Mouse (Mus musculus): ENCODE results near the gene Fam19a1. TPM values are rescaled to one million over a fixed set of nuclear protein-coding genes. Genes with fewer than 3 reads are reported as not detected.
A peak's percentile ranks its signal among the peaks of the same experiment; 100 is the strongest.

Gene Fam19a1
- polyA plus RNA-seq, 1 experiment from 2014 or later: 1.6 TPM

DNA sequence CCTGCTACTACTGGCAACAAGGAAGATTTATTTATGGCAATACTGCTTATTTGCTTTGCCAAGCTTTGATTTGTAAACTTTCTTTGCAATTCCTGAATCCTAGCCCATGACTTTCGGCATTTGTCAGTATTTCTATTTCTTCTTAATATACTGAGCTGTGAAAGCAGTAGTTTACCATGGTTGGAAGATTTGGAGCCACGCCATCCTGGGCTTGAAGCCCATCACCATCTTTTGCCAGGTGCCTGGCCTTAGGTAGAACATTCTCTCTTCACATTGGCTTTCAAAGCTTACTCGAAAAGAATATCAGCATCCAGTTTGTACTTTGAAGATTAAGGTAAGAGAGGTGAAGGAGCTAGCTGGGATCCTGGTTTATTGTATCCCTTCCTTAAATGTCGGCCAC lies 334.5 kb downstream of the Fam19a1 start:
- no peaks in the 10 kb centered on the region for H3K27me3 ChIP-seq
- WGBS: 77% methylated on average over 4 of the region's 4 CpGs
- no peak for ATAC-seq (ENCODE audit: borderline replicate concordance, extremely low read depth, low FRiP score, low TSS enrichment)
- no peaks in the 10 kb centered on the region for H3K4me1 ChIP-seq
- H3K36me3 ChIP-seq: no peaks in the 10 kb centered on the region
- H3K9me3 ChIP-seq: no peaks in the 10 kb centered on the region
- no peak overlapping the region for H3K4me3 ChIP-seq
- no peak overlapping the region for H3K4me2 ChIP-seq
- no peak overlapping the region for H3K9ac ChIP-seq
- no peak overlapping the region for H3K27ac ChIP-seq

- H3K9me3 ChIP-seq: no peaks in the 10 kb centered on the region
- H3K4me1 ChIP-seq: no peaks in the 10 kb centered on the region
- no peak for ATAC-seq (ENCODE audit: borderline replicate concordance, extremely low read depth, low FRiP score, low TSS enrichment)
- WGBS: 51% methylated on average over 1 of the region's 1 CpGs
- no peak overlapping the region for H3K9ac ChIP-seq
- H3K27ac ChIP-seq: no peak overlapping the region
- no peaks in the 10 kb centered on the region for H3K36me3 ChIP-seq
- H3K4me3 ChIP-seq: no peak overlapping the region
- H3K4me2 ChIP-seq: no peak overlapping the region
- H3K27me3 ChIP-seq: no peaks in the 10 kb centered on the region
Measured at GRCm38 (mm10) chr6:96456266-96456665, 343.3 kb downstream of the Fam19a1 start.

DNA sequence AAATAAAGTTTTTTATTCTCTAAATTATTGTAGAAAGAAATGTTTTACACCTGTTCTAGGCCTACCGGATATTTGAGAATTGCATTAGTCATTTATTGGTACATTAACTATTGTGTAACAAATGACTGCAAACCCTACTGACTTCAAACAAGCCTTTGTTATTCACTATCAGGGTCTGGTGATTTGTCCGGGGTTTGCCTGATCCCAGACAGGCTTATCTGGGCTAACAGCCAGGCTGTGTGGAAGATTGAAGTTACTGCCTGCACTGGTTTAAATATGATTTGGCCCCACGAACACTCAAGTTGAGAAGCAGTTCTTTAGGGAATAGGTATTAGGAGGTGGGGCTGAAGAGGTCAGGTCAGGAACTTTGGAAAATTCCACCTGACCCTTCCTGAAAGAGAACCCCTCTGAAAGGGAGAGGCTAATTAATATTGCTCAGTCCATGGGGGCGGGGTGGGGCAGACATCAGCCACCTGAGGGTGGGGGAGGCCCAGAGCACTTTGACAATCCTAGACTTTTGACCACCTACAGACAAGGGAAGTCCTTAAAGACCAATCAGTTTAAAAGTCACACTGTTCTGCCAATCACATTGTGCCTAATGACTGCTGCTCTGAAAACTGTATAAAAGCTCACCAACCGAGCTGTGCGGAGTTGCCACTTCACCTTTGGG lies 344.8 kb downstream of the Fam19a1 start:
- H3K4me2 ChIP-seq: no peak overlapping the region
- no peak overlapping the region for H3K9ac ChIP-seq
- H3K4me3 ChIP-seq: no peak overlapping the region
- no peak overlapping the region for H3K27ac ChIP-seq
- H3K36me3 ChIP-seq: no peaks in the 10 kb centered on the region
- no peaks in the 10 kb centered on the region for H3K9me3 ChIP-seq
- H3K27me3 ChIP-seq: no peaks in the 10 kb centered on the region
- WGBS: 38% methylated on average over 6 of the region's 6 CpGs
- H3K4me1 ChIP-seq: no peaks in the 10 kb centered on the region
- ATAC-seq (ENCODE audit: borderline replicate concordance, extremely low read depth, low FRiP score, low TSS enrichment): no peak

DNA sequence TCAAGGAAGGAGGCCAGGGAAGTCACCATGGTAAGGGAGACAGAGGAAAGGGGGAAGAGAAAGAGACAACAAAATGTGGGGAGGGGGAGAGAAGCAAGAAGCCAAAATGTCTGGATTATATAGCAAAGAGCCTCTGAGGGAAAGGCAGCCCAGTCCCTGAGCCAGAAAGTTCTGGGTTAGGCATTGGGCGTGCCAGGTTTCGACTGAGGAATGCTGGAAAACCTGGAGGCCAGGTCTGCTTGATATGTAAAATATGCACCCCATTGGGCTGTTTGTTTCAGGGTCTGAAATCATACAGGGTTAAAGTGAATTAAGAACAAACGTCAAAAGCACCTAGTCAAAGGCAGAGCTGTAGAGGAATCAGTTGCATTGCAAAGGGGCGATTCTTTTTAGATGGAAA lies 346.1 kb downstream of the Fam19a1 start:
- H3K9ac ChIP-seq: no peak overlapping the region
- no peaks in the 10 kb centered on the region for H3K4me1 ChIP-seq
- H3K4me3 ChIP-seq: no peak overlapping the region
- no peak overlapping the region for H3K27ac ChIP-seq
- H3K9me3 ChIP-seq: no peaks in the 10 kb centered on the region
- H3K36me3 ChIP-seq: no peaks in the 10 kb centered on the region
- 59% methylated on average over 4 of the region's 4 CpGs for WGBS
- no peak overlapping the region for H3K4me2 ChIP-seq
- no peaks in the 10 kb centered on the region for H3K27me3 ChIP-seq
- no peak for ATAC-seq (ENCODE audit: borderline replicate concordance, extremely low read depth, low FRiP score, low TSS enrichment)

- Histone ChIP-seq H3K4me1 (no peaks in the 10 kb centered on the region), H3K27me3 (no peaks in the 10 kb centered on the region), H3K4me3 (no peak overlapping the region), H3K4me2 (no peak overlapping the region), H3K36me3 (no peaks in the 10 kb centered on the region), H3K27ac (no peak overlapping the region), H3K9me3 (no peaks in the 10 kb centered on the region), H3K9ac (no peak overlapping the region)
- ATAC-seq (ENCODE audit: borderline replicate concordance, extremely low read depth, low FRiP score, low TSS enrichment): no peak
- WGBS: 55% methylated on average over 5 of the region's 5 CpGs
Measured at GRCm38 (mm10) chr6:96499464-96499863, 386.5 kb downstream of the Fam19a1 start.

DNA sequence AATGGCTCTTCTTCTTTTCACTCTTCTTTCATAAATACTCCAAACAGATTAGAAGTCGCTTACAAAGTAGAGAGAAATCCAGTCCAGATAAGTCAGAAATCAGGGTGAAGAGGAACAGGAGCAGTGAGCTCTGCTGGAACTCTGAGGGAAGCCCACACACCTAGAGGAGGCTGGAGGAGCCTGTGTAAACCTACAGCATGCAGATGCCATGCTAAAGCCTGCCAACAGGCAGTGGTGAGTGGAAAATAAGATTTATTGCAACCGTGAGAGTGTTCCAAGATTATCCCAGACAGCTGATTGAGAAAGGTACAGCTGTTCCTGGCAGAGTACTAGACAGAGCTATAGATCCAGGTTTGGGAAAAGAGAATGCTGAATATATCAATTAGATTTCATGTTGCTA lies 428.6 kb downstream of the Fam19a1 start:
- WGBS: 69% methylated on average over 2 of the region's 2 CpGs
- ATAC-seq (ENCODE audit: borderline replicate concordance, extremely low read depth, low FRiP score, low TSS enrichment): no peak

DNA sequence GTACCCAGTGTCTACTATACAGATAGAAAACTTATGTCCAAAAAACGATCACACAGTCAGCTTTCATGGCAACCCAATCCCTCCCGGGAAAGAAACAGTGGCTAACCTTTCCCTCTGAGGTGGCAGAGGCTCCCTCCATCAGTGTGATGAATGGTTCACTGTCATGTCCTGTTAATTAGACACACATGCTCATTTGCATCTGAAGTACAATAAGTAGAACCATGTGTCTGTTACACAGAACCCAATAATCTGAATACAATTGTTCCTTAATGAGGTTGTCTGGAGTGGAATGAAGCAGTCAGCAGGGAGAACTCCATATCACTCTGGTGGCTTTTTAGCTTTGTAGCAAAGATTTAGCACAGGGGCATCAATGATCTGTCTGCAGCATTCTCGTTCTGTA lies 431.9 kb downstream of the Fam19a1 start:
- Histone ChIP-seq H3K9me3 (no peaks in the 10 kb centered on the region), H3K4me2 (no peak overlapping the region), H3K27me3 (no peaks in the 10 kb centered on the region), H3K4me3 (no peak overlapping the region), H3K4me1 (no peaks in the 10 kb centered on the region), H3K9ac (no peak overlapping the region), H3K27ac (no peak overlapping the region), H3K36me3 (no peaks in the 10 kb centered on the region)
- no peak for ATAC-seq (ENCODE audit: borderline replicate concordance, extremely low read depth, low FRiP score, low TSS enrichment)
- 48% methylated on average over 3 of the region's 3 CpGs for WGBS

More for the DNA sequence above, 428.6 kb downstream of the Fam19a1 start:
- no peak overlapping the region for H3K9ac ChIP-seq
- H3K36me3 ChIP-seq: no peaks in the 10 kb centered on the region
- no peaks in the 10 kb centered on the region for H3K27me3 ChIP-seq
- H3K27ac ChIP-seq: no peak overlapping the region
- no peaks in the 10 kb centered on the region for H3K9me3 ChIP-seq
- no peak overlapping the region for H3K4me3 ChIP-seq
- H3K4me2 ChIP-seq: no peak overlapping the region
- H3K4me1 ChIP-seq: no peaks in the 10 kb centered on the region

GRCm38 (mm10) chr6:96550431-96550830 lies 437.5 kb downstream of the Fam19a1 start:
- H3K4me1 ChIP-seq: no peaks in the 10 kb centered on the region
- H3K27me3 ChIP-seq: no peaks in the 10 kb centered on the region
- no peak overlapping the region for H3K27ac ChIP-seq
- ATAC-seq (ENCODE audit: borderline replicate concordance, extremely low read depth, low FRiP score, low TSS enrichment): no peak
- no peak overlapping the region for H3K4me2 ChIP-seq
- no peak overlapping the region for H3K4me3 ChIP-seq
- H3K36me3 ChIP-seq: no peaks in the 10 kb centered on the region
- WGBS: 88% methylated on average over 4 of the region's 4 CpGs
- no peaks in the 10 kb centered on the region for H3K9me3 ChIP-seq
- no peak overlapping the region for H3K9ac ChIP-seq

- H3K9ac ChIP-seq: no peak overlapping the region
- H3K9me3 ChIP-seq: no peaks in the 10 kb centered on the region
- H3K4me1 ChIP-seq: no peaks in the 10 kb centered on the region
- no peak overlapping the region for H3K4me2 ChIP-seq
- no peak for ATAC-seq (ENCODE audit: borderline replicate concordance, extremely low read depth, low FRiP score, low TSS enrichment)
- WGBS: 67% methylated on average over 5 of the region's 5 CpGs
- no peaks in the 10 kb centered on the region for H3K27me3 ChIP-seq
- no peak overlapping the region for H3K4me3 ChIP-seq
- H3K27ac ChIP-seq: no peak overlapping the region
- no peaks in the 10 kb centered on the region for H3K36me3 ChIP-seq
Measured at GRCm38 (mm10) chr6:96578649-96579048, 465.7 kb downstream of the Fam19a1 start.

DNA sequence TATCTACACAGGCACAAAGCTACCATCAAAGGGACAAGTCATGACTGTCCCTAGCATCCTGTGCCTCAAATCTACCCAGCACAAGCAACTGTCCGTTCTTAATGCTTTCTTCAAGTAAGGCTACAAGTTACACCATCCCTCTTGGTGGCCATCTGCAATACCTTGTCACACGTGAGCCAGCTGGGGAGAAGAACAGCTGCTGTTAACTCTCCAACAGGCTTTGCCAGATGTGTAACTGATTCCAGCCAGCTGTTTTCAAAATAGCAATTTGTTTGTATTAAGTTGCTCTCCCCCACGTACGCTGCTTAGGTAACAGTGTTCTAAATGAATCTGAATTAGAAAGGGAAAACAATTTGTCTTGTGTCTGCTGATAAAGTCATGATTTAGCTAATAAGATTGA lies 467.8 kb downstream of the Fam19a1 start:
- WGBS: 43% methylated on average over 4 of the region's 4 CpGs
- H3K4me3 ChIP-seq: no peak overlapping the region
- H3K9ac ChIP-seq: no peak overlapping the region
- H3K36me3 ChIP-seq: no peaks in the 10 kb centered on the region
- H3K9me3 ChIP-seq: no peaks in the 10 kb centered on the region
- H3K27me3 ChIP-seq: no peaks in the 10 kb centered on the region
- no peak overlapping the region for H3K27ac ChIP-seq
- H3K4me2 ChIP-seq: no peak overlapping the region
- no peak for ATAC-seq (ENCODE audit: borderline replicate concordance, extremely low read depth, low FRiP score, low TSS enrichment)
- no peaks in the 10 kb centered on the region for H3K4me1 ChIP-seq

DNA sequence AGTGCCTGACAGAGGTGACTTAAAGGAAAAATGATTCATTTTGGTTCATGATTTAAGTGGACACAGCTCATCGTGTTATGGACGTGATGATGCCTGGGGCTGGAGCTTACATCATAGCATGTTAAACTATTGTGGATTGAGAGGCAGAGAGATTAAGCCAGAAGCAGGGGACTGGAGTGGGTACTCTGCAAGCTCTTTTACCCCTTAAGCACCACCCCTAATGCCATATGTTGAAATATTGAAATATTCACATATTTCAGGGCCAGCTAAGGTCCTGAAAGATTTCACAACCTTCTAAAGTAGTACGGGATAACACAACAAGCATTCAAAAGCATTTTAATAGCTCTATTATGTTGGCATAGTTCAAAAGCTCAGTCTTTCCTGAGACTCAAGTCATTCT lies 468.2 kb downstream of the Fam19a1 start:
- Histone ChIP-seq H3K4me2 (no peak overlapping the region), H3K36me3 (no peaks in the 10 kb centered on the region), H3K27me3 (no peaks in the 10 kb centered on the region), H3K9ac (no peak overlapping the region), H3K4me1 (no peaks in the 10 kb centered on the region), H3K4me3 (no peak overlapping the region), H3K27ac (no peak overlapping the region), H3K9me3 (no peaks in the 10 kb centered on the region)
- WGBS: 38% methylated on average over 3 of the region's 3 CpGs
- ATAC-seq (ENCODE audit: borderline replicate concordance, extremely low read depth, low FRiP score, low TSS enrichment): no peak; the same call in 1 of the 2 replicates

- Histone ChIP-seq H3K4me1 (no peaks in the 10 kb centered on the region), H3K9ac (no peak overlapping the region), H3K9me3 (no peaks in the 10 kb centered on the region), H3K4me2 (no peak overlapping the region), H3K36me3 (no peaks in the 10 kb centered on the region), H3K4me3 (no peak overlapping the region), H3K27me3 (no peaks in the 10 kb centered on the region), H3K27ac (no peak overlapping the region)
- 90% methylated on average over 4 of the region's 4 CpGs for WGBS
- ATAC-seq (ENCODE audit: borderline replicate concordance, extremely low read depth, low FRiP score, low TSS enrichment): no peak
Measured at GRCm38 (mm10) chr6:96587427-96587826, 474.5 kb downstream of the Fam19a1 start.

DNA sequence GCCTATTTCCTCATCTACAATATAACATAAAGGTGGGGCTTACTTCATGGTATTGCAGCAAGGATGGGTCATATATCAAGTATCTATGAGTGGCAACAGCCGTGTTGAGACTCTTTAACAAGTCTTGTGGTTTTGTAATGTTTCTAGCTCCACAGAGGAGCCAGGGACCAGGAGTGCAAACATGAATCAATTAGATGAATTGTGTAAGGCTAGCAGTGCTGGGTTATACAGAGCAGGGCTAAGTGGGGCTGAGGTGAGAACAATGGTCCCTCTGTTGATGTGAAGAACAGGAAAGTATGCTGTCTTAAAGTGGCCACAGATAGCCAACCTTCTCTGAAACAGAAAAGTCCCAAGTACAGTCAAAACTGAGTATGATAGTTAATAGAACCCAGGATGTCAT lies 480.1 kb downstream of the Fam19a1 start:
- no peak overlapping the region for H3K4me2 ChIP-seq
- peak; percentile 79; the same call in 1 of the 2 replicates for ATAC-seq (ENCODE audit: borderline replicate concordance, extremely low read depth, low FRiP score, low TSS enrichment)
- H3K27me3 ChIP-seq: no peaks in the 10 kb centered on the region
- H3K4me1 ChIP-seq: no peaks in the 10 kb centered on the region
- H3K27ac ChIP-seq: no peak overlapping the region
- WGBS: 62% methylated on average over 1 of the region's 1 CpGs
- H3K4me3 ChIP-seq: no peak overlapping the region
- no peak overlapping the region for H3K9ac ChIP-seq
- H3K36me3 ChIP-seq: no peaks in the 10 kb centered on the region
- no peaks in the 10 kb centered on the region for H3K9me3 ChIP-seq
